Mouse (Mus musculus) bone marrow macrophage, adult 2 months (primary cell): ENCODE measurements around the gene Sptbn2. TPM values are rescaled to one million over a fixed set of nuclear protein-coding genes. Genes with fewer than 3 reads are reported as not detected.
A peak's percentile ranks its signal among the peaks of the same experiment; 100 is the strongest.

ENCODE experiments used
- H3K27ac ChIP-seq: 2 replicates; pipeline ENCODE4 v1.5.1; 2012; ENCODE audit warnings: low read depth, low read length; ENCODE audit not compliant: insufficient read depth
- H3K4me1 ChIP-seq: 2 replicates; pipeline ENCODE4 v1.6.1; 2012; ENCODE audit warnings: low read length; ENCODE audit not compliant: control insufficient read depth, insufficient read depth
- H3K4me3 ChIP-seq: 2 replicates; pipeline ENCODE4 v1.5.1; 2012; ENCODE audit warnings: mild to moderate bottlenecking, low read length, moderate library complexity; ENCODE audit not compliant: insufficient read depth
- CTCF ChIP-seq: IDR thresholded peaks from 2 replicates; pipeline ENCODE4 v1.5.1; 2012; ENCODE audit warnings: low read depth, mild to moderate bottlenecking, low read length, moderate library complexity
- POLR2A ChIP-seq: IDR thresholded peaks from 2 replicates; pipeline ENCODE4 v1.6.1; 2012; ENCODE audit warnings: mild to moderate bottlenecking, low read depth, low read length, borderline replicate concordance
- polyA plus RNA-seq: library from polyadenylated mRNA; stranded (reverse); fragments of >200 nt; gene quantifications from 2 replicates; pipeline ENCODE4 v1.2.4, GENCODE M21; 2012; ENCODE audit not compliant: missing spikeins, insufficient read depth, insufficient read length

Sptbn2 gene
- polyA plus RNA-seq, 1 experiment = not detected

GRCm38 (mm10) chr19:4701221-4701620, 9.7 kb upstream of the Sptbn2 start:
- Histone ChIP-seq H3K4me1 (peaks cover 11% of the 10 kb centered on the region), H3K4me3 (no peak overlapping the region), H3K27ac (no peak overlapping the region)
- TF ChIP-seq CTCF (no peak), POLR2A (no peak)

- 0 out of 2 replicates have a peak, but pooled peaks cover 2% of the 10 kb centered on the region for H3K4me1 ChIP-seq
- H3K4me3 ChIP-seq = no peak overlapping the region
- TF ChIP-seq CTCF (no peak), POLR2A (no peak)
- no peak overlapping the region for H3K27ac ChIP-seq
Measured at GRCm38 (mm10) chr19:4708765-4709164, 2.2 kb upstream of the Sptbn2 start.

- no peak for TF ChIP-seq POLR2A
- TF ChIP-seq CTCF = no peak
- Histone ChIP-seq H3K27ac (no peak overlapping the region), H3K4me3 (peak overlapping the region; percentile 45), H3K4me1 (0 out of 2 replicates have a peak, but pooled peaks cover 2% of the 10 kb centered on the region)
Measured at GRCm38 (mm10) chr19:4711601-4712155, 711 bp downstream of the Sptbn2 start.

GRCm38 (mm10) chr19:4712156-4712780, 1.3 kb downstream of the Sptbn2 start:
- Histone ChIP-seq H3K4me1 (0 out of 2 replicates have a peak, but pooled peaks cover 2% of the 10 kb centered on the region), H3K4me3 (peak overlapping the region; percentile 45)
- TF ChIP-seq CTCF (no peak), POLR2A (no peak)

GRCm38 (mm10) chr19:4712781-4713526, 2.0 kb downstream of the Sptbn2 start:
- no peak for TF ChIP-seq POLR2A
- TF ChIP-seq CTCF = no peak
- Histone ChIP-seq H3K4me3 (peak overlapping the region; percentile 45), H3K4me1 (0 out of 2 replicates have a peak, but pooled peaks cover 1% of the 10 kb centered on the region), H3K27ac (no peak overlapping the region)

More at GRCm38 (mm10) chr19:4712156-4712780, 1.3 kb downstream of the Sptbn2 start:
- no peak overlapping the region for H3K27ac ChIP-seq

GRCm38 (mm10) chr19:4713886-4714285, 2.9 kb downstream of the Sptbn2 start:
- Histone ChIP-seq H3K4me1 (peaks cover 6% of the 10 kb centered on the region), H3K4me3 (no peak overlapping the region), H3K27ac (no peak overlapping the region)
- TF ChIP-seq CTCF = no peak
- TF ChIP-seq POLR2A = no peak

GRCm38 (mm10) chr19:4716756-4717155, 5.8 kb downstream of the Sptbn2 start:
- no peak for TF ChIP-seq CTCF
- Histone ChIP-seq H3K4me1 (peaks cover 9% of the 10 kb centered on the region), H3K4me3 (no peak overlapping the region), H3K27ac (no peak overlapping the region)

- H3K4me3 ChIP-seq = no peak overlapping the region
- H3K27ac ChIP-seq = no peak overlapping the region
- TF ChIP-seq CTCF = no peak
- no peak for TF ChIP-seq POLR2A
- H3K4me1 ChIP-seq = peaks cover 9% of the 10 kb centered on the region
Measured at GRCm38 (mm10) chr19:4717281-4717680, 6.3 kb downstream of the Sptbn2 start.

GRCm38 (mm10) chr19:4718716-4719115, 7.7 kb downstream of the Sptbn2 start:
- no peak overlapping the region for H3K4me3 ChIP-seq
- no peak for TF ChIP-seq POLR2A
- TF ChIP-seq CTCF = no peak

GRCm38 (mm10) chr19:4719351-4719764, 8.4 kb downstream of the Sptbn2 start:
- Histone ChIP-seq H3K4me1 (peaks cover 9% of the 10 kb centered on the region), H3K4me3 (no peak overlapping the region), H3K27ac (no peak overlapping the region)
- TF ChIP-seq POLR2A = no peak
- no peak for TF ChIP-seq CTCF

More at GRCm38 (mm10) chr19:4718716-4719115, 7.7 kb downstream of the Sptbn2 start:
- no peak overlapping the region for H3K27ac ChIP-seq
- H3K4me1 ChIP-seq = peaks cover 9% of the 10 kb centered on the region
